8 mouse cellular contexts compared by ENCODE assay signal in the genomic region with DNA sequence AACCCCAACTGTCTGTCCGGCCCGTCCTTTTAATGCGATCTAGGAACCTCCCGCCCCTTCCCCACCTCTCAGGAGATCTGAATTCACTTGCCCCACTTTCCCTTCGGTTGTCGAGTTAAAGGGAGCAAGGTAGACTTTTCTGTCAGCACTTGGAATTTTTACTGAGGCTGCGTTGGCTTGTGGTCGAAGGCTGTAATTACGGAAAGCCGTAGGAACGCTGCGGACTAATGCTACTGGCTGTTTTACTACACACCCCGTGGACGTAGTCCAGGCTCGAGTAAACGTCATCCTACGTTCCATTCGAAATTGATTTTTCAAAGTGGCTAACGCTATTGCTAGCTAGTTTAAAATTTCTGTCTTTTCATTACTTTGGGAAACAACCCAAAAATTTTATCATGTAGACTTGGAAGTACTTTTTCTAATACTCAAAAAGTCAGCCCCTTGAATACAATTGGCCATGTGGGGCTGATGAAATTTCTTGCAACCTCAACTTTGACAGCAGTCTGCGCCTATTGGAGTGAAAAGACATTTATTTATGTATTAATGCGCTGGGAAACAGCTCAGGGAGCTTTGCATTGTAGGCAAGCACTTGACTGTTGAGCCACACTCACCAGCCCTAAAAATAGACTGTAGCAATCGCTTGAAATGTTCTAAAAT. TPM values are rescaled to one million over a fixed set of nuclear protein-coding genes. Genes with fewer than 3 reads are reported as not detected.
DNase-seq lines count a peak whose midpoint lies in the region; ATAC-seq and TF ChIP-seq lines count a peak whose summit lies in the region.

No protein-coding gene starts in this region.

- H3K4me2 ChIP-seq in embryonic facial prominence, embryonic 13.5 days, result peak overlapping the region; percentile 63
- H3K4me2 ChIP-seq in limb, embryonic 12.5 days, result peak overlapping the region; percentile 64
- peak overlapping the region; percentile 68 for H3K4me2 ChIP-seq in midbrain, embryonic 12.5 days (replicated peaks)
- H3K4me2 ChIP-seq in stomach, embryonic 16.5 days (ENCODE audit: low read depth, low read length), result peak overlapping the region; percentile 93

- no peak for ATAC-seq in embryonic facial prominence, embryonic 13.5 days (ENCODE audit: insufficient number of reproducible peaks, insufficient read depth, low FRiP score, low TSS enrichment, low read depth)
- ATAC-seq in limb, embryonic 12.5 days (ENCODE audit: insufficient number of reproducible peaks, insufficient read depth, low FRiP score, low TSS enrichment, low read depth), result no peak
- ATAC-seq in midbrain, embryonic 12.5 days (ENCODE audit: low FRiP score, low read depth), result peak; percentile 47
- peak; percentile 41; the same call in 1 of the 2 replicates for ATAC-seq in stomach, embryonic 16.5 days (ENCODE audit: insufficient read depth, low FRiP score)

- H3K27ac ChIP-seq in ES-Bruce4 (ENCODE audit: insufficient read depth, low read length), result peak overlapping the region; percentile 42
- H3K27ac ChIP-seq in embryonic facial prominence, embryonic 13.5 days, result peak overlapping the region; percentile 94
- peak overlapping the region; percentile 86 for H3K27ac ChIP-seq in heart, adult 2 months
- H3K27ac ChIP-seq in limb, embryonic 12.5 days, result peak overlapping the region; percentile 93
- H3K27ac ChIP-seq in midbrain, embryonic 12.5 days (replicated peaks), result peak overlapping the region; percentile 88
- peak overlapping the region; percentile 95 for H3K27ac ChIP-seq in stomach, embryonic 16.5 days (ENCODE audit: low read length)

- no peaks in the 10 kb centered on the region for H3K9me3 ChIP-seq in ES-Bruce4 (replicated peaks; ENCODE audit: control insufficient read depth, insufficient read depth, low read length, poor library complexity, severe bottlenecking)
- no peaks in the 10 kb centered on the region for H3K9me3 ChIP-seq in embryonic facial prominence, embryonic 13.5 days
- H3K9me3 ChIP-seq in limb, embryonic 12.5 days, result no peaks in the 10 kb centered on the region
- no peaks in the 10 kb centered on the region for H3K9me3 ChIP-seq in midbrain, embryonic 12.5 days
- H3K9me3 ChIP-seq in stomach, embryonic 16.5 days (replicated peaks; ENCODE audit: control insufficient read depth, low read length), result no peaks in the 10 kb centered on the region

- H3K79me2 ChIP-seq in heart, adult 2 months (replicated peaks; ENCODE audit: control insufficient read depth, insufficient read depth, low read length), result no peaks in the 10 kb centered on the region

- H3K4me1 ChIP-seq in ES-Bruce4 (ENCODE audit: control insufficient read depth, insufficient read depth, low read length), result peaks cover 2% of the 10 kb centered on the region
- peaks cover 27% of the 10 kb centered on the region for H3K4me1 ChIP-seq in embryonic facial prominence, embryonic 13.5 days
- H3K4me1 ChIP-seq in heart, adult 2 months (ENCODE audit: control insufficient read depth, insufficient read depth, low read length), result peaks cover 5% of the 10 kb centered on the region; the same call in 1 of the 2 replicates
- peaks cover 20% of the 10 kb centered on the region for H3K4me1 ChIP-seq in limb, embryonic 12.5 days (replicated peaks)
- peaks cover 22% of the 10 kb centered on the region for H3K4me1 ChIP-seq in midbrain, embryonic 12.5 days
- peaks cover 21% of the 10 kb centered on the region for H3K4me1 ChIP-seq in stomach, embryonic 16.5 days (ENCODE audit: control insufficient read depth, insufficient read depth, low read length)

- no peak for TF ChIP-seq POLR2A in ES-Bruce4 (IDR thresholded peaks at IDR 0.05; ENCODE audit: insufficient read depth, low read length)
- no peak for TF ChIP-seq POLR2A in heart, adult 2 months (IDR thresholded peaks at IDR 0.05; ENCODE audit: insufficient read depth, low read depth, low read length)

- 4% methylated on average over 22 of the region's 22 CpGs for WGBS in embryonic facial prominence, embryonic 13.5 days
- 1% methylated on average over 22 of the region's 22 CpGs for WGBS in heart, adult 2 months
- WGBS in limb, embryonic 12.5 days, result 5% methylated on average over 22 of the region's 22 CpGs
- 5% methylated on average over 22 of the region's 22 CpGs for WGBS in midbrain, embryonic 12.5 days
- WGBS in stomach, embryonic 16.5 days, result 2% methylated on average over 22 of the region's 22 CpGs

- H3K36me3 ChIP-seq in ES-Bruce4 (ENCODE audit: control insufficient read depth, insufficient read depth, low read length, poor library complexity, severe bottlenecking), result peaks cover 10% of the 10 kb centered on the region
- H3K36me3 ChIP-seq in embryonic facial prominence, embryonic 13.5 days, result peaks cover 8% of the 10 kb centered on the region
- peaks cover 9% of the 10 kb centered on the region for H3K36me3 ChIP-seq in heart, adult 2 months (ENCODE audit: control insufficient read depth, insufficient read depth, low read length)
- peaks cover 18% of the 10 kb centered on the region; the same call in 1 of the 2 replicates for H3K36me3 ChIP-seq in limb, embryonic 12.5 days
- 0 out of 2 replicates have a peak, but pooled peaks cover 8% of the 10 kb centered on the region for H3K36me3 ChIP-seq in midbrain, embryonic 12.5 days
- H3K36me3 ChIP-seq in stomach, embryonic 16.5 days (ENCODE audit: control insufficient read depth, insufficient read depth, low read length), result no peaks in the 10 kb centered on the region

- H3K4me3 ChIP-seq in ES-Bruce4 (ENCODE audit: low read depth, low read length), result peak overlapping the region; percentile 90
- peak overlapping the region; percentile 90 for H3K4me3 ChIP-seq in embryonic facial prominence, embryonic 13.5 days
- peak overlapping the region; percentile 93 for H3K4me3 ChIP-seq in heart, adult 2 months
- peak overlapping the region; percentile 98 for H3K4me3 ChIP-seq in limb, embryonic 12.5 days (replicated peaks)
- peak overlapping the region; percentile 97 for H3K4me3 ChIP-seq in midbrain, embryonic 12.5 days
- peak overlapping the region; percentile 96 for H3K4me3 ChIP-seq in stomach, embryonic 16.5 days (replicated peaks; ENCODE audit: low read length)

- intact Hi-C loops in heart, adult 2 months (cut with DNase I), result loop anchor here (2.0 kb wide), 1 partner anchor 31 kb away; the partner anchor contains the start of gene Bpnt1

- TF ChIP-seq EP300 in ES-Bruce4 (IDR thresholded peaks at IDR 0.05; ENCODE audit: insufficient read depth, low read depth, low read length), result no peak
- no peak for TF ChIP-seq EP300 in heart, adult 2 months (IDR thresholded peaks at IDR 0.05; ENCODE audit: insufficient read depth, low read depth, low read length)

- H3K27me3 ChIP-seq in ES-Bruce4 (ENCODE audit: control insufficient read depth, insufficient read depth, low read length, poor library complexity, severe bottlenecking), result no peaks in the 10 kb centered on the region
- no peaks in the 10 kb centered on the region for H3K27me3 ChIP-seq in embryonic facial prominence, embryonic 13.5 days
- no peaks in the 10 kb centered on the region for H3K27me3 ChIP-seq in heart, adult 2 months (ENCODE audit: control insufficient read depth, insufficient read depth, low read length)
- H3K27me3 ChIP-seq in limb, embryonic 12.5 days, result no peaks in the 10 kb centered on the region
- H3K27me3 ChIP-seq in midbrain, embryonic 12.5 days, result no peaks in the 10 kb centered on the region
- no peaks in the 10 kb centered on the region for H3K27me3 ChIP-seq in stomach, embryonic 16.5 days (ENCODE audit: control insufficient read depth, insufficient read depth, low read length)

- peak; percentile 76 for DNase-seq in adrenal gland, postnatal 14 days
- peak; percentile 37 to 45 for DNase-seq in heart, adult 2 months
- peak; percentile 55 for DNase-seq in kidney, adult 11 months

- TF ChIP-seq CTCF in ES-Bruce4 (IDR thresholded peaks at IDR 0.05; ENCODE audit: low read depth, low read length), result no peak
- TF ChIP-seq CTCF in heart, adult 2 months (IDR thresholded peaks at IDR 0.05), result no peak; the same call in 1 of the 2 replicates

- peak overlapping the region; percentile 88 for H3K9ac ChIP-seq in ES-Bruce4 (ENCODE audit: low read depth, poor library complexity, severe bottlenecking)
- H3K9ac ChIP-seq in embryonic facial prominence, embryonic 13.5 days, result peak overlapping the region; percentile 90
- H3K9ac ChIP-seq in heart, adult 2 months (ENCODE audit: low read depth, low read length), result peak overlapping the region; percentile 89
- peak overlapping the region; percentile 93 for H3K9ac ChIP-seq in limb, embryonic 12.5 days (replicated peaks)
- H3K9ac ChIP-seq in midbrain, embryonic 12.5 days (replicated peaks), result peak overlapping the region; percentile 70
- H3K9ac ChIP-seq in stomach, embryonic 16.5 days (ENCODE audit: low read length), result peak overlapping the region; percentile 95

RNA-seq across cellular contexts. Expression of gene Eprs, which starts 0.8 kb away (rescaled TPM):
- polyA plus RNA-seq in ES-Bruce4 (2011; ENCODE audit: insufficient read depth, insufficient read length, low read depth, missing spikeins), result 179 and 189 TPM in 2 replicates
- 170 and 183 TPM in 2 replicates for total RNA-seq in adrenal gland, postnatal 14 days (2021)
- polyA plus RNA-seq in embryonic facial prominence, embryonic 13.5 days (2015; fragmentation: Nextera tagmentation; extraction: Ambion mirVana), result 151 and 161 TPM in 2 replicates
- 10 to 100 TPM; 63.9 to 85.2 TPM for total RNA-seq in heart, adult 2 months (2021)
- polyA plus RNA-seq in heart, adult 2 months (2012; rRNA removed), result 11.0 and 23.4 TPM in 2 replicates
- polyA plus RNA-seq in limb, embryonic 12.5 days (2016; fragmentation: Nextera tagmentation; extraction: Ambion mirVana), result 148 and 151 TPM in 2 replicates
- 130 and 136 TPM in 2 replicates for polyA plus RNA-seq in midbrain, embryonic 12.5 days (2016; fragmentation: Nextera tagmentation; extraction: Ambion mirVana)
- 124 and 128 TPM in 2 replicates for polyA plus RNA-seq in stomach, embryonic 16.5 days (2015; fragmentation: Nextera tagmentation; extraction: Ambion mirVana)

RNA-seq across cellular contexts. Expression of gene Bpnt1, which starts 31.7 kb away (rescaled TPM):
- 54.0 and 56.7 TPM in 2 replicates for polyA plus RNA-seq in ES-Bruce4 (2011; ENCODE audit: insufficient read depth, insufficient read length, low read depth, missing spikeins)
- 75.1 and 87.3 TPM in 2 replicates for total RNA-seq in adrenal gland, postnatal 14 days (2021)
- 21.8 and 23.5 TPM in 2 replicates for polyA plus RNA-seq in embryonic facial prominence, embryonic 13.5 days (2015; fragmentation: Nextera tagmentation; extraction: Ambion mirVana)
- total RNA-seq in heart, adult 2 months (2021), result 10 to 100 TPM; 27.8 to 29.6 TPM
- 26.3 and 36.6 TPM in 2 replicates for polyA plus RNA-seq in heart, adult 2 months (2012; rRNA removed)
- 23.7 TPM in 2 replicates for polyA plus RNA-seq in limb, embryonic 12.5 days (2016; fragmentation: Nextera tagmentation; extraction: Ambion mirVana)
- polyA plus RNA-seq in midbrain, embryonic 12.5 days (2016; fragmentation: Nextera tagmentation; extraction: Ambion mirVana), result 29.7 and 34.4 TPM in 2 replicates
- polyA plus RNA-seq in stomach, embryonic 16.5 days (2015; fragmentation: Nextera tagmentation; extraction: Ambion mirVana), result 75.9 and 81.3 TPM in 2 replicates

RNA-seq across cellular contexts. Expression of gene Iars2, which starts 34.5 kb away (rescaled TPM):
- 55.5 and 57.9 TPM in 2 replicates for polyA plus RNA-seq in ES-Bruce4 (2011; ENCODE audit: insufficient read depth, insufficient read length, low read depth, missing spikeins)
- 97.7 and 99.4 TPM in 2 replicates for total RNA-seq in adrenal gland, postnatal 14 days (2021)
- polyA plus RNA-seq in embryonic facial prominence, embryonic 13.5 days (2015; fragmentation: Nextera tagmentation; extraction: Ambion mirVana), result 23.3 and 27.4 TPM in 2 replicates
- total RNA-seq in heart, adult 2 months (2021), result 10 to 100 TPM; 71.5 to 80.0 TPM
- polyA plus RNA-seq in heart, adult 2 months (2012; rRNA removed), result 35.2 and 59.7 TPM in 2 replicates
- polyA plus RNA-seq in limb, embryonic 12.5 days (2016; fragmentation: Nextera tagmentation; extraction: Ambion mirVana), result 30.3 and 30.7 TPM in 2 replicates
- 23.9 and 25.7 TPM in 2 replicates for polyA plus RNA-seq in midbrain, embryonic 12.5 days (2016; fragmentation: Nextera tagmentation; extraction: Ambion mirVana)
- polyA plus RNA-seq in stomach, embryonic 16.5 days (2015; fragmentation: Nextera tagmentation; extraction: Ambion mirVana), result 36.4 and 37.0 TPM in 2 replicates

Comparison
In these comparisons a context has a peak if more than half of its experiments do, and no peak if none do; other contexts are left out.
1. H3K27ac ChIP-seq: peak in every context shown above with its lines; median percentile 95 in stomach, embryonic 16.5 days; 94 in embryonic facial prominence, embryonic 13.5 days; 93 in limb, embryonic 12.5 days; 88 in midbrain, embryonic 12.5 days; 86 in heart, adult 2 months; 42 in ES-Bruce4.
2. ATAC-seq: peak in midbrain, embryonic 12.5 days (single experiment) and stomach, embryonic 16.5 days (single experiment); none in embryonic facial prominence, embryonic 13.5 days (single experiment) and limb, embryonic 12.5 days (single experiment).
3. Peak in every context shown above with its lines, with median percentiles within 50 percentile points of each other: H3K4me3 ChIP-seq, H3K9ac ChIP-seq, DNase-seq and H3K4me2 ChIP-seq.